Comparison of ENCODE assay signal across 16 mouse cellular contexts in genomic region chr3:126373721-126374120, GRCm38 (mm10).
"Had no signal": no experiment of that assay in that cellular context is flagged by ENCODE, and none has a peak within 500 bp of the region (broad histone marks: within the 10 kb centered on the region; RNA-seq: fewer than 3 reads in every experiment).

No protein-coding gene starts in this region.

- H3K27me3 ChIP-seq: megakaryocyte, embryonic 14.5 days; midbrain, embryonic 13.5 days; midbrain, embryonic 15.5 days; neural tube, embryonic 12.5 days had no signal

- H3K4me3 ChIP-seq: megakaryocyte, embryonic 14.5 days; midbrain, embryonic 13.5 days; midbrain, embryonic 15.5 days; neural tube, embryonic 12.5 days had no signal

- H3K36me3 ChIP-seq: midbrain, embryonic 13.5 days; midbrain, embryonic 15.5 days; neural tube, embryonic 12.5 days had no signal

- H3K4me1 ChIP-seq: megakaryocyte, embryonic 14.5 days; midbrain, embryonic 13.5 days; midbrain, embryonic 15.5 days; neural tube, embryonic 12.5 days had no signal

- H3K9me3 ChIP-seq: megakaryocyte, embryonic 14.5 days; midbrain, embryonic 13.5 days; midbrain, embryonic 15.5 days; neural tube, embryonic 12.5 days had no signal

- H3K4me2 ChIP-seq: lung, embryonic 14.5 days; midbrain, embryonic 11.5 days; midbrain, embryonic 13.5 days; midbrain, embryonic 15.5 days; neural tube, embryonic 12.5 days had no signal

- H3K27ac ChIP-seq: midbrain, embryonic 13.5 days; midbrain, embryonic 15.5 days; neural tube, embryonic 12.5 days had no signal

- ATAC-seq: midbrain, embryonic 13.5 days; midbrain, embryonic 15.5 days had no signal

- H3K9ac ChIP-seq: lung, embryonic 14.5 days; midbrain, embryonic 13.5 days; midbrain, embryonic 15.5 days; neural tube, embryonic 12.5 days had no signal

- DNase-seq: lung, adult 18-20 months; lung, embryonic 14.5 days; lung, postnatal 10 days; lung, postnatal 4 days; right cerebral cortex, adult 18-20 months; right cerebral cortex, postnatal 25 days; right cerebral cortex, postnatal 4 days; spleen, adult 18-20 months; thymus, adult 18-20 months; thymus, postnatal 14 days; thymus, postnatal 36 days had no signal
